Mouse (Mus musculus) lung, adult 2 months (tissue): ENCODE measurements around the gene Map4k5. TPM values are rescaled to one million over a fixed set of nuclear protein-coding genes. Genes with fewer than 3 reads are reported as not detected.

Experiments
- DNase-seq: peaks from one replicate; pipeline ENCODE4 v3.0.0; 2022
- H3K4me1 ChIP-seq: fragments of 200-500 bp; 2 replicates; pipeline ENCODE4 v1.6.1; 2011; ENCODE audit warnings: low read length; ENCODE audit not compliant: control insufficient read depth, insufficient read depth
- H3K4me3 ChIP-seq: fragments of 200-500 bp; replicated peaks from 2 replicates; pipeline ENCODE3; 2011; ENCODE audit warnings: low read depth, mild to moderate bottlenecking, control low read depth, low read length; ENCODE audit errors: extremely low read depth
- CTCF ChIP-seq: fragments of 200-500 bp; IDR thresholded peaks from 2 replicates; pipeline ENCODE4 v1.5.1; 2011; ENCODE audit warnings: mild to moderate bottlenecking, low read length, control low read depth; ENCODE audit not compliant: insufficient read depth
- POLR2A ChIP-seq: fragments of 200-500 bp; IDR thresholded peaks from 2 replicates; pipeline ENCODE4 v1.6.1; 2011; ENCODE audit warnings: low read depth, mild to moderate bottlenecking, control low read depth, low read length, borderline replicate concordance; ENCODE audit errors: extremely low read depth
- WGBS: fragments of 180-500 bp; shearing (Covaris S2); methylation state at CpG from one replicate; pipeline ENCODE4 v1.1.7; 2018; 5-methylcytosine and 5-hydroxymethylcytosine counted together
- polyA plus RNA-seq: library from polyadenylated mRNA; depleted of rRNA; stranded (reverse); fragments of >200 nt; gene quantifications from 2 replicates; pipeline ENCODE4 v1.2.3, GENCODE M21; 2012

The Map4k5 gene
- polyA plus RNA-seq, 1 experiment: 11.4 TPM

DNA sequence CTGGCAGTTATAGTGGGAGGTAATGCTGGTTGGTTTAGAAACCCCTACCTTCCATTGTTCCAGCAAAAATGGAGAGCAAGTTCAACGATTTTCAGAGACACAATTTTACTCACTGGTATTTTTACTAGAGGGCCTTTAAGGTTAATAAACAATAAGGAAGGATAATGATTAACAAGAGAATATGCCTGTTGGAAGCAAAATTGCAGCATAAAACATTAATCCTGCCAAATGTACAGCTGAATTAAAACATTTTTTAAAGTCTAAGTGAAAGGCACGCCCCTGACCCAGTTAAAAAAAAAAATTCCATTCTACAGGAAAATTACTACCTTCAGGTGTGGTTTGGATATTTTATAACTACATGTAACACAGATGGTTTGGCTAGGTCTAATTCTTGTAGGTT, 115.0 kb downstream of the Map4k5 start:
- DNase-seq: no peak
- Histone ChIP-seq H3K4me1 (no peaks in the 10 kb centered on the region), H3K4me3 (no peak overlapping the region)
- TF ChIP-seq POLR2A: no peak
- TF ChIP-seq CTCF: no peak
- WGBS: 60% methylated on average over 2 of the region's 2 CpGs

DNA sequence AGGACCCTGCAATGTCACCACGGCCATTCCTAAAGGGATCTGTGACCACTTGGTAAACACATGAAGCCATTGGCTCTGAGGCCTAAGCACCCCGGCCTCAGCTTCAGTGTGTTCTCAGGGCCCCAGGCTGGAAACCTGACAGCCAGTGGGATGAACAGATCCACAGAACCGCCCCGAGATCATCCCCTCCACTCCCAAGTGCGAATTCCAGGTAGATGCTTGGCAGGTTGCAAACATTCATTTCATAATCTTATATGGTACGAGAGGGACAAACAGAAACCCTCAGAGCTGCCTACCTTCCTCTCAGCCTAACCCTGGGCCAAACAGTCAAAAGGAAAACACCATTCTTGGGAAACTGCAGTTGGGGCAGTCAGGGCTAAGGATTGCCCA, 115.7 kb downstream of the Map4k5 start:
- no peak overlapping the region for H3K4me3 ChIP-seq
- WGBS: 66% methylated on average over 6 of the region's 6 CpGs
- TF ChIP-seq POLR2A: no peak
- TF ChIP-seq CTCF: no peak
- no peaks in the 10 kb centered on the region for H3K4me1 ChIP-seq
- DNase-seq: no peak

- WGBS: 52% methylated on average over 11 of the region's 11 CpGs
- no peak overlapping the region for H3K4me3 ChIP-seq
- H3K4me1 ChIP-seq: no peaks in the 10 kb centered on the region
- TF ChIP-seq POLR2A (no peak), CTCF (no peak)
- no peak for DNase-seq
These were observed 116.2 kb downstream of the Map4k5 start for GRCm38 (mm10) chr12:69776607-69777340.

DNA sequence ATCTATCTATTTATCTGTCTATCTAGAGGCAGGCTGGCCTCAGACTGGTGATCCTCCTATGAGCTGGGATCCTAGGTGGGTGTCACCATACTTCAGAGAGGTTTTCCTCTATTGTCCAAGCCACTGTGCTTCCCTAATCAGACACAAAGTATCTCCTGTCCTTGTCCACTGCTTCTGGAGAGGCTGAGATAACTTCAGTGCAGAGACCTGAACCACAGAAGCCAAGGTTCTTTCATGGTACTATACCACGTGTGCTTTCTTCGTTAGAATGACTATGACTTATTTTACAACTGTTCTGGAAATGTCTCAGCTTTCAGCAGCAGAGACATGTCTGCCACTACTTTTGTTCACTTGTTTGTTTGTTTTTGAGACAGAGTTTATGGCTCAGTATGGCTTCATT, 124.2 kb downstream of the Map4k5 start:
- 68% methylated on average over 2 of the region's 2 CpGs for WGBS
- no peak overlapping the region for H3K4me3 ChIP-seq
- H3K4me1 ChIP-seq: no peaks in the 10 kb centered on the region
- DNase-seq: no peak
- TF ChIP-seq POLR2A (no peak), CTCF (no peak)

GRCm38 (mm10) chr12:69767476-69768258, 125.3 kb downstream of the Map4k5 start:
- DNase-seq: no peak
- Histone ChIP-seq H3K4me1 (no peaks in the 10 kb centered on the region), H3K4me3 (no peak overlapping the region)
- 66% methylated on average over 9 of the region's 9 CpGs for WGBS
- TF ChIP-seq CTCF (no peak), POLR2A (no peak)

- Histone ChIP-seq H3K4me1 (no peaks in the 10 kb centered on the region), H3K4me3 (no peak overlapping the region)
- 74% methylated on average over 10 of the region's 10 CpGs for WGBS
- no peak for DNase-seq
- TF ChIP-seq CTCF (no peak), POLR2A (no peak)
These were observed 126.7 kb downstream of the Map4k5 start for GRCm38 (mm10) chr12:69766185-69766904.

- Histone ChIP-seq H3K4me1 (no peaks in the 10 kb centered on the region), H3K4me3 (no peak overlapping the region)
- DNase-seq: no peak
- TF ChIP-seq POLR2A (no peak), CTCF (no peak)
- WGBS: 72% methylated on average over 9 of the region's 9 CpGs
These were observed 127.5 kb downstream of the Map4k5 start for GRCm38 (mm10) chr12:69765543-69765942.

- 57% methylated on average over 2 of the region's 2 CpGs for WGBS
- no peak for DNase-seq
- no peak for TF ChIP-seq CTCF
- H3K4me3 ChIP-seq: no peak overlapping the region
- H3K4me1 ChIP-seq: peaks cover 3% of the 10 kb centered on the region
These were observed 131.4 kb downstream of the Map4k5 start for GRCm38 (mm10) chr12:69761603-69762002.

DNA sequence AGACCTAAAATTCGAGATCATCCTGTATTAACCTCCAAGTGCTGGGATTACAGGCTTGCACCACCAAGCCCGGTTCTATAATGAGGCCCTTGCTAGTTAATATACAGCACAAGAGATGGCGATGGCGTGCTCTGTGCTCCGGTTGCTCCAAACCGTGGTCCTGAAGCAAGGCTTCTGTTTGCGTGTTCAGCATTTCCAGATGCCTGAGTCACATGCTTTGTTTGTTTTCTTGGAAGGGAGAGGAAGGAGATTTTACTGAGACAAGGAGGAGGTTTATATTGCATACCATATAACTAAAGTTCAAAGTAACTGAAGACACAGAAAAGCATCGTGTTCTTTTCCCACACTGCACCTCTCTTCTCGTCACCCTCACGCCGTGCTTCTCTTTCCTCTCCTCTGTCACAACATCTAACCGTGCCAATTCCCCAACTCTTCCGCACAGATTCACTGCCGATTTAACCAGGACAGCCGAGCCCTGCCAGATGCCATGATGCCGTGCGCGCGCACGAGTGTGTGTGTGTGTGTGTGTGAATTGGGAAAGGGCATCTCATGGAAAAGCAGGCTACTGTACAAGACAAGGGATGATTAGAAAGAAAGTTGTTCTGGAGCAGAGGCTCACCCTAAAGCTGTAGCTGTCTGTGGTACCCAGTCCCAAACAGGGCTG, 132.1 kb downstream of the Map4k5 start:
- DNase-seq: no peak
- H3K4me1 ChIP-seq: peaks cover 3% of the 10 kb centered on the region
- 56% methylated on average over 20 of the region's 20 CpGs for WGBS
- no peak for TF ChIP-seq POLR2A
- TF ChIP-seq CTCF: no peak
- H3K4me3 ChIP-seq: no peak overlapping the region

DNA sequence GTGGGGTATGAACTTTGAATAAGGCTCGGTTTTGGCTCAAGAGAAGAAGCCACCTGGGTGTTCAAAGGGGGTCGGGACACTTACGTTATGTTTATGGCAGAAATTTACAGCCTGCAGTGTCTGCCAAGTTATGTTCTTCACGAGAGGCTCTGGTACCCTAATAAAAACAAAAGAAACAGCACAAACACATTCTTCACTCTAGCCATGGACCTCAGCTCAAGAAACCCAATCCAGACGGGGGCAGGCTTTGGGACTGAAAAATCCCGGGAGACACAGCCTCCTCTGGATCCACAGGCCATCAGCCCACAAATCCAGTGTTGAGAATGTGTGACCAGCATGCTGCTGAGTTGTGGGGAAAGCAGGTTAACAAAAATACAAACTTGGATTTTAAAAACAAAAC, 133.0 kb downstream of the Map4k5 start:
- H3K4me3 ChIP-seq: no peak overlapping the region
- H3K4me1 ChIP-seq: peaks cover 3% of the 10 kb centered on the region
- 71% methylated on average over 6 of the region's 6 CpGs for WGBS
- DNase-seq: no peak
- TF ChIP-seq POLR2A (no peak), CTCF (no peak)
